Mouse (Mus musculus) kidney, postnatal 0 days (tissue): ENCODE measurements at regions not wholly inside any gene's neighbourhood (a gene's known extent, or its start where the extent isn't known, plus 50 kb on each side); places are given as distances from the start of the nearest gene placed in this dataset.

Experiments used
- ATAC-seq: fragments of 200-750 bp; cut with Nextera tagmentation; replicated peaks from 2 replicates; pipeline ENCODE4 v1.8.0; 2017; ENCODE audit warnings: low read depth, moderate number of reproducible peaks, moderate TSS enrichment, moderate library complexity; ENCODE audit not compliant: low FRiP score
- DNase-seq: peaks from one replicate; pipeline ENCODE4 v3.0.0-alpha.2; 2016; ENCODE audit warnings: low spot score
- H3K27ac ChIP-seq: fragments of 300-500 bp; sonication (generic); 2 replicates; pipeline ENCODE4 v1.5.1; 2014; ENCODE audit warnings: mild to moderate bottlenecking
- H3K27me3 ChIP-seq: fragments of 300-500 bp; sonication (generic); 2 replicates; pipeline ENCODE4 v1.6.1; 2014; ENCODE audit warnings: low read length, mixed read lengths; ENCODE audit not compliant: insufficient read depth
- H3K36me3 ChIP-seq: fragments of 300-500 bp; sonication (generic); 2 replicates; pipeline ENCODE4 v1.6.1; 2014; ENCODE audit warnings: low read length, mixed read lengths; ENCODE audit not compliant: insufficient read depth
- H3K4me1 ChIP-seq: fragments of 300-500 bp; sonication (generic); replicated peaks from 2 replicates; pipeline ENCODE4 v1.6.1; 2014; ENCODE audit warnings: antibody characterized with exemption, low read length, mixed read lengths; ENCODE audit not compliant: insufficient read depth
- H3K4me2 ChIP-seq: fragments of 300-500 bp; sonication (generic); 2 replicates; pipeline ENCODE4 v1.6.1; 2014; ENCODE audit warnings: mild to moderate bottlenecking, low read length, moderate library complexity, mixed read lengths
- H3K4me3 ChIP-seq: fragments of 300-500 bp; sonication (generic); replicated peaks from 2 replicates; pipeline ENCODE4 v1.5.1; 2014; ENCODE audit warnings: low read depth, low read length
- H3K9ac ChIP-seq: fragments of 300-500 bp; sonication (generic); 2 replicates; pipeline ENCODE4 v1.6.1; 2014; ENCODE audit warnings: low read depth, low read length
- H3K9me3 ChIP-seq: fragments of 300-500 bp; sonication (generic); replicated peaks from 2 replicates; pipeline ENCODE4 v1.6.1; 2016; ENCODE audit warnings: low read length, inconsistent platforms, mixed read lengths
- CTCF ChIP-seq: IDR thresholded peaks from 2 replicates; pipeline ENCODE4 v1.5.1; 2016; ENCODE audit warnings: antibody characterized with exemption, low read depth, mild to moderate bottlenecking, moderate library complexity
- WGBS: fragments of 180-500 bp; shearing (Covaris S2); extraction: QIAGEN DNeasy Blood & Tissue Kit; methylation state at CpG from one replicate; pipeline ENCODE4 v1.1.7; 2014; 5-methylcytosine and 5-hydroxymethylcytosine counted together

GRCm38 (mm10) chr4:33640576-33641255 is 283.7 kb upstream of the Cnr1 start:
- DNase-seq, result no peak
- Histone ChIP-seq H3K27me3 (no peaks in the 10 kb centered on the region), H3K4me2 (no peak overlapping the region), H3K4me3 (no peak overlapping the region), H3K36me3 (no peaks in the 10 kb centered on the region), H3K27ac (no peak overlapping the region), H3K9ac (no peak overlapping the region), H3K9me3 (no peaks in the 10 kb centered on the region), H3K4me1 (no peaks in the 10 kb centered on the region)
- no peak for TF ChIP-seq CTCF
- ATAC-seq, result no peak
- 53% methylated on average over 11 of the region's 11 CpGs for WGBS

DNA sequence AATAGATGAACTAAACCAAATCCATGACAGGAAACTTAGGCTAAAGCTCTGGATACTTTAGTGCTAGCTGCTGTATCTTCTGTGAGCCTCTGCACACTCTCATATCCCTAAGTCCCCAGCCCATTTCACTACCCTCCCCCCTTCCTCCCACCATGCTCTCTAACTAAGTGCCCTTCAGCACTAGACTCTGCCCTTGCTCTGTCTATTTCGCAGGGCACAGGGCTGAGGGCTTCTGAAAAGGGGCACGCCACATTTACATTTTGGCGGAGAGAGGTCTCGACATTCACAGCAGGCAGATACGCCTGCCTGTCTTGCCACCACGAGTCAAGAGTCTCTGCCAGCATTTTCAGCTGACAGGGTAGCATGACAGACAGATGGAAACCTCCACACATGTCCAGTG is 282.5 kb upstream of the Cnr1 start:
- Histone ChIP-seq H3K4me1 (no peaks in the 10 kb centered on the region), H3K9me3 (no peaks in the 10 kb centered on the region), H3K27ac (no peak overlapping the region), H3K4me2 (no peak overlapping the region), H3K4me3 (no peak overlapping the region), H3K9ac (no peak overlapping the region), H3K36me3 (no peaks in the 10 kb centered on the region), H3K27me3 (no peaks in the 10 kb centered on the region)
- ATAC-seq (no peak), DNase-seq (no peak)
- TF ChIP-seq CTCF, result no peak
- 58% methylated on average over 6 of the region's 6 CpGs for WGBS

GRCm38 (mm10) chr4:33642526-33642925 is 281.9 kb upstream of the Cnr1 start:
- H3K36me3 ChIP-seq, result no peaks in the 10 kb centered on the region
- H3K27ac ChIP-seq, result no peak overlapping the region
- no peak for TF ChIP-seq CTCF
- ATAC-seq, result no peak
- no peak for DNase-seq
- no peak overlapping the region for H3K4me3 ChIP-seq
- 63% methylated on average over 13 of the region's 13 CpGs for WGBS
- H3K4me2 ChIP-seq, result no peak overlapping the region
- H3K27me3 ChIP-seq, result no peaks in the 10 kb centered on the region
- H3K9ac ChIP-seq, result no peak overlapping the region
- no peaks in the 10 kb centered on the region for H3K4me1 ChIP-seq
- no peaks in the 10 kb centered on the region for H3K9me3 ChIP-seq

- Histone ChIP-seq H3K27me3 (no peaks in the 10 kb centered on the region), H3K9ac (no peak overlapping the region), H3K4me1 (no peaks in the 10 kb centered on the region), H3K36me3 (no peaks in the 10 kb centered on the region), H3K9me3 (no peaks in the 10 kb centered on the region), H3K4me2 (no peak overlapping the region), H3K4me3 (no peak overlapping the region), H3K27ac (no peak overlapping the region)
- TF ChIP-seq CTCF, result no peak
- no peak for ATAC-seq
- 76% methylated on average over 2 of the region's 2 CpGs for WGBS
- DNase-seq, result no peak
These were observed 279.2 kb upstream of the Cnr1 start for GRCm38 (mm10) chr4:33645217-33645616.

- WGBS, result 61% methylated on average over 5 of the region's 5 CpGs
- H3K9me3 ChIP-seq, result no peaks in the 10 kb centered on the region
- H3K4me1 ChIP-seq, result no peaks in the 10 kb centered on the region
- no peak overlapping the region for H3K4me3 ChIP-seq
- no peaks in the 10 kb centered on the region for H3K36me3 ChIP-seq
- TF ChIP-seq CTCF, result no peak
- no peak for DNase-seq
- no peak overlapping the region for H3K9ac ChIP-seq
- H3K27ac ChIP-seq, result no peak overlapping the region
- no peaks in the 10 kb centered on the region for H3K27me3 ChIP-seq
- H3K4me2 ChIP-seq, result no peak overlapping the region
- no peak for ATAC-seq
These were observed 273.1 kb upstream of the Cnr1 start for GRCm38 (mm10) chr4:33651292-33651691.

- Histone ChIP-seq H3K9ac (no peak overlapping the region), H3K27ac (no peak overlapping the region), H3K4me2 (no peak overlapping the region), H3K4me3 (no peak overlapping the region), H3K4me1 (no peaks in the 10 kb centered on the region), H3K36me3 (no peaks in the 10 kb centered on the region), H3K9me3 (no peaks in the 10 kb centered on the region), H3K27me3 (no peaks in the 10 kb centered on the region)
- DNase-seq (no peak), ATAC-seq (no peak)
- 85% methylated on average over 14 of the region's 14 CpGs for WGBS
- no peak for TF ChIP-seq CTCF
These were observed 264.6 kb upstream of the Cnr1 start for GRCm38 (mm10) chr4:33659766-33660165.

DNA sequence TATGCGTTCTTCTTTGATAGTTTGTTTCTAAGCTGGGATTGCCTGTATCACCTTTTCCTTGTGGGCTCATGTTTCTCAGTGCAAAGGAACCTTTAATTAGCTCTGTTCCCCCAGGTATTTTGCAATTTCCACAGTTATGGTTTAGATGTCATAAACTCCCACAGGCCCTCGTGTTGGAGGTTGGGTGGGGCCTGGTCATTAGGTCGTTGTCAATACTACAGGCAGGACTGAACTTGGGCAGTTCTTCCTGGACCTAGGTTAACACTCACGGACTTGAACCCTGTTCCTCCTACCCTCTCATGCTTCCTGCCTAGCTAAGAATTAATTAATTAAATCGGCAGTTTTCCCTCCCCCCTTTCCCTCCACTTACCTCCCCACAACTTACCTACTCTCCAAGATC is 263.8 kb upstream of the Cnr1 start:
- Histone ChIP-seq H3K27ac (no peak overlapping the region), H3K36me3 (no peaks in the 10 kb centered on the region), H3K4me2 (no peak overlapping the region), H3K9ac (no peak overlapping the region), H3K4me3 (no peak overlapping the region), H3K9me3 (no peaks in the 10 kb centered on the region), H3K27me3 (no peaks in the 10 kb centered on the region), H3K4me1 (no peaks in the 10 kb centered on the region)
- WGBS, result 59% methylated on average over 5 of the region's 5 CpGs
- no peak for DNase-seq
- no peak for TF ChIP-seq CTCF
- no peak for ATAC-seq
